ENCODE assay signal across 9 mouse cellular contexts in genomic region chr5:38318966-38319786, GRCm38 (mm10). TPM values are rescaled to one million over a fixed set of nuclear protein-coding genes. Genes with fewer than 3 reads are reported as not detected.
A peak's percentile ranks its signal among the peaks of the same experiment; 100 is the strongest.
DNase-seq lines count a peak whose midpoint lies in the region; ATAC-seq and TF ChIP-seq lines count a peak whose summit lies in the region.
"Had no signal": no experiment of that assay in that cellular context is flagged by ENCODE, and none has a peak within 500 bp of the region (broad histone marks: within the 10 kb centered on the region; RNA-seq: fewer than 3 reads in every experiment).

Drd5 (plus strand) TSS chr5:38319367.

- H3K4me2 ChIP-seq in embryonic facial prominence, embryonic 12.5 days (replicated peaks): peak within 1 kb of the TSS; percentile 72
- H3K4me2 ChIP-seq in intestine, embryonic 14.5 days (ENCODE audit: low read length): peak within 1 kb of the TSS; percentile 52
- peak within 1 kb of the TSS; percentile 84 for H3K4me2 ChIP-seq in neural tube, embryonic 15.5 days

- 3% methylated on average over 67 of the region's 67 CpGs for WGBS in embryonic facial prominence, embryonic 12.5 days
- WGBS in intestine, embryonic 14.5 days: 2% methylated on average over 65 of the region's 67 CpGs
- 3% methylated on average over 67 of the region's 67 CpGs for WGBS in neural tube, embryonic 15.5 days
- WGBS in kidney, adult 2 months: 3% methylated on average over 67 of the region's 67 CpGs

- no peaks in the 10 kb centered on the region for H3K9me3 ChIP-seq in embryonic facial prominence, embryonic 12.5 days
- H3K9me3 ChIP-seq in intestine, embryonic 14.5 days (ENCODE audit: control insufficient read depth, low read length): no peaks in the 10 kb centered on the region
- H3K9me3 ChIP-seq in neural tube, embryonic 15.5 days (replicated peaks): no peaks in the 10 kb centered on the region

- H3K27ac ChIP-seq in embryonic facial prominence, embryonic 12.5 days: no peak within 1 kb of the TSS
- no peak within 1 kb of the TSS for H3K27ac ChIP-seq in intestine, embryonic 14.5 days (ENCODE audit: low read depth)
- H3K27ac ChIP-seq in neural tube, embryonic 15.5 days (replicated peaks): no peak within 1 kb of the TSS
- no peak within 1 kb of the TSS for H3K27ac ChIP-seq in kidney, adult 2 months (ENCODE audit: insufficient read depth, low read depth, low read length)

- no peaks in the 10 kb centered on the region for H3K36me3 ChIP-seq in embryonic facial prominence, embryonic 12.5 days
- H3K36me3 ChIP-seq in intestine, embryonic 14.5 days (ENCODE audit: control insufficient read depth, insufficient read depth, low read length): no peaks in the 10 kb centered on the region
- no peaks in the 10 kb centered on the region for H3K36me3 ChIP-seq in neural tube, embryonic 15.5 days
- no peaks in the 10 kb centered on the region for H3K36me3 ChIP-seq in kidney, adult 2 months (ENCODE audit: control insufficient read depth, insufficient read depth, low read length)

- no peaks in the 10 kb centered on the region; the same call in 1 of the 2 replicates for H3K4me1 ChIP-seq in embryonic facial prominence, embryonic 12.5 days
- H3K4me1 ChIP-seq in intestine, embryonic 14.5 days (replicated peaks; ENCODE audit: control insufficient read depth, insufficient read depth, low read length): no peaks in the 10 kb centered on the region
- peaks cover 10% of the 10 kb centered on the region for H3K4me1 ChIP-seq in neural tube, embryonic 15.5 days
- no peaks in the 10 kb centered on the region for H3K4me1 ChIP-seq in kidney, adult 2 months (ENCODE audit: control insufficient read depth, insufficient read depth, low read length)

- peak within 1 kb of the TSS; percentile 50 for H3K9ac ChIP-seq in embryonic facial prominence, embryonic 12.5 days
- H3K9ac ChIP-seq in intestine, embryonic 14.5 days (ENCODE audit: low read length): no peak within 1 kb of the TSS
- H3K9ac ChIP-seq in neural tube, embryonic 15.5 days (replicated peaks): peak within 1 kb of the TSS; percentile 47

- TF ChIP-seq POLR2A in kidney, adult 2 months (IDR thresholded peaks at IDR 0.05; ENCODE audit: low read depth, low read length): no peak

- H3K27me3 ChIP-seq in embryonic facial prominence, embryonic 12.5 days: peaks cover 51% of the 10 kb centered on the region
- peaks cover 50% of the 10 kb centered on the region for H3K27me3 ChIP-seq in intestine, embryonic 14.5 days (replicated peaks; ENCODE audit: control insufficient read depth, insufficient read depth, low read length)
- H3K27me3 ChIP-seq in neural tube, embryonic 15.5 days (replicated peaks): peaks cover 39% of the 10 kb centered on the region
- H3K27me3 ChIP-seq in kidney, adult 2 months (replicated peaks; ENCODE audit: control insufficient read depth, insufficient read depth, low read length): no peaks in the 10 kb centered on the region; the same call in 1 of the 2 replicates

- peak; percentile 52 for ATAC-seq in embryonic facial prominence, embryonic 12.5 days (ENCODE audit: insufficient number of reproducible peaks, insufficient read depth, low FRiP score, low TSS enrichment)
- no peak for ATAC-seq in intestine, embryonic 14.5 days (replicated peaks; ENCODE audit: low FRiP score, low TSS enrichment, low read depth)
- ATAC-seq in neural tube, embryonic 15.5 days (ENCODE audit: low FRiP score): peak; percentile 76

- no peak for TF ChIP-seq CTCF in kidney, adult 2 months (conservative IDR thresholded peaks at IDR 0.05; ENCODE audit: insufficient read depth, insufficient read length, low read depth, low read length)

- H3K4me3 ChIP-seq in embryonic facial prominence, embryonic 12.5 days: peak within 1 kb of the TSS; percentile 41
- H3K4me3 ChIP-seq in intestine, embryonic 14.5 days (ENCODE audit: low read depth, low read length): peak within 1 kb of the TSS; percentile 34
- peak within 1 kb of the TSS; percentile 48 for H3K4me3 ChIP-seq in neural tube, embryonic 15.5 days (replicated peaks)
- H3K4me3 ChIP-seq in kidney, adult 2 months (ENCODE audit: insufficient read depth, low read depth, low read length): no peak within 1 kb of the TSS

- no peak for DNase-seq in layer of hippocampus, adult 8-10 months (ENCODE audit: low spot score in 2 of 2)
- no peak for DNase-seq in layer of hippocampus, adult 9-11 months
- DNase-seq in intestine, embryonic 14.5 days (ENCODE audit: low spot score): no peak
- no peak for DNase-seq in spleen, adult 12 weeks (ENCODE audit: low spot score)
- no peak for DNase-seq in urinary bladder, postnatal 10 days (ENCODE audit: low spot score)
- DNase-seq in kidney, adult 2 months: no peak

RNA-seq across cellular contexts. Expression of gene Drd5, which starts in this region (rescaled TPM):
- total RNA-seq in layer of hippocampus, adult 8-10 months (2022): 10 to 100 TPM; 11.7 to 14.1 (median 12.9) TPM
- 0.41 and 0.43 TPM in 2 replicates for polyA plus RNA-seq in embryonic facial prominence, embryonic 12.5 days (2016; fragmentation: Nextera tagmentation; extraction: Ambion mirVana)
- polyA plus RNA-seq in intestine, embryonic 14.5 days (2014; fragmentation: Nextera tagmentation; extraction: Ambion mirVana): not detected in 2 replicates
- 0.84 and 0.88 TPM in 2 replicates for polyA plus RNA-seq in neural tube, embryonic 15.5 days (2015; fragmentation: Nextera tagmentation; extraction: Ambion mirVana)
- not detected in 2 replicates for polyA plus RNA-seq in kidney, adult 2 months (2012; rRNA removed)
- total RNA-seq: gastrocnemius, postnatal 4 days had no signal

Comparison
In these comparisons a context has a peak if more than half of its experiments do, and no peak if none do; other contexts are left out.
1. Peak in ATAC-seq, H3K4me3 ChIP-seq, H3K9ac ChIP-seq and H3K4me2 ChIP-seq in embryonic facial prominence, embryonic 12.5 days; RNA of the gene not detected or under 1 TPM.
2. Peak in ATAC-seq, H3K4me3 ChIP-seq, H3K9ac ChIP-seq and H3K4me2 ChIP-seq in neural tube, embryonic 15.5 days; RNA of the gene not detected or under 1 TPM.